Mouse (Mus musculus): ENCODE measurements at regions not wholly inside any gene's neighbourhood (a gene's known extent, or its start where the extent isn't known, plus 50 kb on each side); places are given as distances from the start of the nearest gene placed in this dataset.

DNA sequence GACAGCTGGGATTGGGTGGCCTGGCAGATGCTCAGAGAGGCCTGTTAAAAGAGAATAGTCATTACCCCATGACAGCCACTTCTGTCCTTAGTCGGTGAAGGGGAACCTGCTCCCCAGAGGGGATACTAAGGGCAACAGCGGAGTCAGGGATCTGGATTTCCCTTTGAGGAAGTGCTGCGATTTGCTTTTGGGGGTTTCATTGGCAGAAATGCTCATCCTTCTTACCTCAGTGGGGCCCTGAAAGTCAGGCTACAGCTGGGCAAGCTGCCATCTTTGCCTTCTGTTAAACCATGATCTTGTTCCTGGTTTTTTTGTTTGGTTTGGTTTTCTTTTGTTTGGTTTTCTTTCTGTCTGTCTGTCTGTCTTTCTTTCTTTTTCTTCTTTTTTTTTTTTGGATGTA is 195.7 kb downstream of the Bcor start:
- no peak overlapping the region for H3K4me3 ChIP-seq
- H3K9ac ChIP-seq: no peak overlapping the region
- no peaks in the 10 kb centered on the region for H3K4me1 ChIP-seq (replicated peaks)
- no peak overlapping the region for H3K4me2 ChIP-seq
- H3K36me3 ChIP-seq: no peaks in the 10 kb centered on the region
- no peak for ATAC-seq (ENCODE audit: low FRiP score)
- 56% methylated on average over 3 of the region's 3 CpGs for WGBS
- no peak overlapping the region for H3K27ac ChIP-seq
- H3K27me3 ChIP-seq: peaks cover 18% of the 10 kb centered on the region; the same call in 1 of the 2 replicates
- H3K9me3 ChIP-seq: no peaks in the 10 kb centered on the region

DNA sequence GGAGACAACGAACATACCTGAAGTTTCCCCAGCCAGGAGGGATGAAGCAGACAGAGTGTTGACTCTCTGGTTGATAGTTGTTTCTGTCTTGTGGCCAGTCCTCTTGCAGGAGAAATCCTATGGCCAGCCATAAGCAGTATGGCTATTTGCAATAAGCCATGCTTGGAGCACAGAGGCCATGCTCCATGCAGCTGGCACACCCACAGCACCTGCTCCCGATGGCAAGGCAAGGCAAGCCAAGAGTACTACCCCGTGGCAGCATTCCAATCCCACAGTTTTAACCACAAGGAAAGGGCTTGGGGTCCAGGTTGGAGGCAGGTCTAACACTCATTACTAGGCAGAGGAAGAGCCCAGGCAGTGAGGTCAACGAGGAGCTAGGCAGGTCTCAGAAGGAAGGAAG is 181.5 kb downstream of the Bcor start:
- Histone ChIP-seq H3K4me1 (replicated peaks) (no peaks in the 10 kb centered on the region), H3K27me3 (peaks cover 19% of the 10 kb centered on the region), H3K9ac (no peak overlapping the region), H3K4me2 (no peak overlapping the region), H3K4me3 (no peak overlapping the region), H3K9me3 (no peaks in the 10 kb centered on the region), H3K27ac (no peak overlapping the region), H3K36me3 (no peaks in the 10 kb centered on the region)
- no peak for ATAC-seq (ENCODE audit: low FRiP score)
- 79% methylated on average over 4 of the region's 4 CpGs for WGBS

DNA sequence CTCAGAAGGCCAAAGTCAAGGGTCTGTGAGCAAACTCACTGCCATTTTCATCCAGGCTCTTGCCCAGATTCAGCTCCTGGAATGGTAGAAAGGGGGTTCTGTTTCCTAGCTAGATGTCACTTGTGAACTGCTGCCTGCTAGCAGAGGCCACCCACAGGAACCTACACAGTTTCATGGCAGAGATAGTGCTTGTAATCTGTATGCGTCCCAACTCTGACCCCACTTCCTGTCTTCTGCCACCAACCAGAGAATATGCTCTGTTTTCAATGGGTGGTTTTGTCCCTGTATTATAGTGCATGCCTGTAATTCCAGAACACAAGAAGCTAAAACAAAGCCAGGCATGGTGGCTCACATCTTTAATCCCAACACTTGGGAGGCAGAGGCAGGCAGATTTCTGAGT is 176.9 kb downstream of the Bcor start:
- Histone ChIP-seq H3K4me2 (no peak overlapping the region), H3K36me3 (no peaks in the 10 kb centered on the region), H3K9me3 (no peaks in the 10 kb centered on the region), H3K27ac (no peak overlapping the region), H3K4me3 (no peak overlapping the region), H3K9ac (no peak overlapping the region), H3K27me3 (peaks cover 24% of the 10 kb centered on the region), H3K4me1 (replicated peaks) (no peaks in the 10 kb centered on the region)
- 86% methylated on average over 1 of the region's 1 CpGs for WGBS
- no peak for ATAC-seq (ENCODE audit: low FRiP score)
